ENCODE assay signal across 27 mouse cellular contexts in the genomic region with DNA sequence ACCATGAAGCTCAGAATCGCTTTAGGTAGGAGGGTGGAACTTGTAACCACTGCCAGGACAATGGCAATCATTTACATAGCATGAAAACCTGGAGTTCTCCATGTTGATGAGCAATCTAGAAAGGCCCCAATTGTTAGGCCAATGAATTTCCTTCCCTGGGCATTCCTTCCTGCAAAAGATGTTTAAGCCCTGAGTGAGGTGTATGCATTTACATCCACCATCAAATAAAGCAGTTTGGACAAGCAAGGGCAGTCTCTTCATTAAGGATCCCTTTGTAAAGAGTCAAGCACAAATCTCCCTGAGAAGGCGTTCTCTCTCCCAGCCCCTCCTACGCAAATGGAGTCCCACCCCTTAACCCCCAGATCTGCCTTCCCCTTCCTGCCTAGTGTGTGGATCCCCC. TPM values are rescaled to one million over a fixed set of nuclear protein-coding genes. Genes with fewer than 3 reads are reported as not detected.
A peak's percentile ranks its signal among the peaks of the same experiment; 100 is the strongest.
DNase-seq lines count a peak whose midpoint lies in the region; ATAC-seq and TF ChIP-seq lines count a peak whose summit lies in the region.
"Had no signal": no experiment of that assay in that cellular context is flagged by ENCODE, and none has a peak within 500 bp of the region (broad histone marks: within the 10 kb centered on the region; RNA-seq: fewer than 3 reads in every experiment).

No protein-coding gene starts in this region.

- H3K4me2 ChIP-seq in midbrain, embryonic 11.5 days, result no peak overlapping the region
- H3K4me2 ChIP-seq: embryonic facial prominence, embryonic 12.5 days; forebrain, embryonic 13.5 days; forebrain, embryonic 15.5 days had no signal

- no peaks in the 10 kb centered on the region for H3K9me3 ChIP-seq in ES-Bruce4 (replicated peaks; ENCODE audit: control insufficient read depth, insufficient read depth, low read length, poor library complexity, severe bottlenecking)
- no peaks in the 10 kb centered on the region for H3K9me3 ChIP-seq in ES-E14 (ENCODE audit: control insufficient read depth, insufficient read depth, low read depth, low read length)
- no peaks in the 10 kb centered on the region for H3K9me3 ChIP-seq in midbrain, embryonic 11.5 days (ENCODE audit: control insufficient read depth, low read length)
- H3K9me3 ChIP-seq: embryonic facial prominence, embryonic 10.5 days; embryonic facial prominence, embryonic 12.5 days; forebrain, embryonic 13.5 days; forebrain, embryonic 15.5 days had no signal

- WGBS in midbrain, embryonic 11.5 days, result 79% methylated on average over 3 of the region's 3 CpGs

- no peaks in the 10 kb centered on the region for H3K27me3 ChIP-seq in ES-Bruce4 (ENCODE audit: control insufficient read depth, insufficient read depth, low read length, poor library complexity, severe bottlenecking)
- no peaks in the 10 kb centered on the region for H3K27me3 ChIP-seq in midbrain, embryonic 11.5 days (ENCODE audit: control insufficient read depth, insufficient read depth, low read length)
- H3K27me3 ChIP-seq: embryonic facial prominence, embryonic 12.5 days; forebrain, embryonic 13.5 days; forebrain, embryonic 15.5 days had no signal

- TF ChIP-seq EP300 in ES-Bruce4 (IDR thresholded peaks at IDR 0.05; ENCODE audit: insufficient read depth, low read depth, low read length), result no peak

- no peak overlapping the region for H3K9ac ChIP-seq in ES-Bruce4 (ENCODE audit: low read depth, poor library complexity, severe bottlenecking)
- H3K9ac ChIP-seq in ES-E14 (ENCODE audit: insufficient read depth, low read depth, low read length, poor library complexity, severe bottlenecking), result no peak overlapping the region
- no peak overlapping the region for H3K9ac ChIP-seq in midbrain, embryonic 11.5 days (ENCODE audit: low read length)
- H3K9ac ChIP-seq: embryonic facial prominence, embryonic 12.5 days; forebrain, embryonic 13.5 days; forebrain, embryonic 15.5 days; forebrain, postnatal 0 days had no signal

- peak; percentile 38 for DNase-seq in ES-E14 (ENCODE audit: low read depth, low spot score)
- peak; percentile 5 for DNase-seq in WW6 (ENCODE audit: low read depth, low spot score)
- no peak for DNase-seq in thymus, postnatal 36 days
- DNase-seq in layer of hippocampus, adult 9-11 months, result no peak
- DNase-seq in midbrain, embryonic 11.5 days (ENCODE audit: low spot score, missing footprints), result no peak
- no peak for DNase-seq in gastrocnemius, adult 8-10 months (ENCODE audit: low spot score in 2 of 2)
- DNase-seq: adrenal gland, adult 8-10 months; adrenal gland, postnatal 14 days; adrenal gland, postnatal 36 days; cerebellum, adult 11-12 months; cerebellum, adult 2 months; cerebellum, adult 9-10 months; cerebellum, postnatal 10 days; cerebellum, postnatal 25 days; forebrain, postnatal 0 days had no signal

- TF ChIP-seq CTCF in ES-Bruce4 (IDR thresholded peaks at IDR 0.05; ENCODE audit: low read depth, low read length), result no peak

- no peak for TF ChIP-seq POLR2A in ES-Bruce4 (IDR thresholded peaks at IDR 0.05; ENCODE audit: insufficient read depth, low read length)

- in situ Hi-C loops in ES-E14 (cut with MboI; ENCODE audit: low sequenced_read_pairs in 2 of 2, unreplicated experiment in 2 of 2), result no loop called here

- no peaks in the 10 kb centered on the region for H3K36me3 ChIP-seq in ES-Bruce4 (ENCODE audit: control insufficient read depth, insufficient read depth, low read length, poor library complexity, severe bottlenecking)
- no peaks in the 10 kb centered on the region for H3K36me3 ChIP-seq in ES-E14 (ENCODE audit: control insufficient read depth, insufficient read depth, low read length, poor library complexity, severe bottlenecking)
- H3K36me3 ChIP-seq in midbrain, embryonic 11.5 days (ENCODE audit: control insufficient read depth, insufficient read depth, low read length), result no peaks in the 10 kb centered on the region
- H3K36me3 ChIP-seq: embryonic facial prominence, embryonic 10.5 days; embryonic facial prominence, embryonic 12.5 days; forebrain, embryonic 15.5 days had no signal

- H3K4me3 ChIP-seq in ES-Bruce4 (ENCODE audit: low read depth, low read length) (no peak overlapping the region), ES-E14 (ENCODE audit: insufficient read depth in 1 of 2, low read depth in 1 of 2, low read length in 2 of 2, poor library complexity in 1 of 2, severe bottlenecking in 1 of 2) (peak overlapping the region in 1 of 2 experiments; percentile 17; a peak in 1 of 4 replicates)
- H3K4me3 ChIP-seq in midbrain, embryonic 11.5 days (ENCODE audit: low read depth, low read length), result no peak overlapping the region
- H3K4me3 ChIP-seq: embryonic facial prominence, embryonic 10.5 days; embryonic facial prominence, embryonic 12.5 days; forebrain, embryonic 13.5 days; forebrain, embryonic 15.5 days had no signal

- H3K27ac ChIP-seq in ES-Bruce4 (ENCODE audit: insufficient read depth, low read length) (peak overlapping the region; percentile 57; the same call in 1 of the 2 replicates), ES-E14 (ENCODE audit: insufficient read depth, low read depth, low read length, poor library complexity, severe bottlenecking) (peak overlapping the region; percentile 53; the same call in 1 of the 2 replicates)
- H3K27ac ChIP-seq in midbrain, embryonic 11.5 days (ENCODE audit: low read depth, low read length), result no peak overlapping the region
- H3K27ac ChIP-seq: embryonic facial prominence, embryonic 10.5 days; embryonic facial prominence, embryonic 12.5 days; forebrain, embryonic 13.5 days; forebrain, embryonic 15.5 days had no signal

- no peak for ATAC-seq in midbrain, embryonic 11.5 days (ENCODE audit: low FRiP score)
- ATAC-seq: activated CD4-positive, CD25-positive, alpha-beta regulatory T cell, adult 4 months; forebrain, embryonic 13.5 days; forebrain, embryonic 15.5 days; forebrain, postnatal 0 days had no signal

- H3K4me1 ChIP-seq in ES-Bruce4 (ENCODE audit: control insufficient read depth, insufficient read depth, low read length) (no peaks in the 10 kb centered on the region), ES-E14 (ENCODE audit: control insufficient read depth in 2 of 2, insufficient read depth in 2 of 2, low read length in 2 of 2, poor library complexity in 1 of 2) (peaks cover 0 to 6% of the 10 kb centered on the region in 2 experiments; a peak in 3 of 4 replicates)
- H3K4me1 ChIP-seq in midbrain, embryonic 11.5 days (ENCODE audit: control insufficient read depth, insufficient read depth, low read length), result no peaks in the 10 kb centered on the region
- H3K4me1 ChIP-seq: embryonic facial prominence, embryonic 10.5 days; embryonic facial prominence, embryonic 12.5 days; forebrain, embryonic 13.5 days; forebrain, embryonic 15.5 days had no signal

TF ChIP-seq in ES-E14, 5 proteins besides CTCF, POLR2A, EP300 and RAD21:
- TF ChIP-seq ZC3H11A (IDR thresholded peaks at IDR 0.05; ENCODE audit: borderline replicate concordance, low read depth, low read length) (no peak), HCFC1 (IDR thresholded peaks at IDR 0.05; ENCODE audit: borderline replicate concordance, insufficient read depth, low read length) (no peak), CHD2 (IDR thresholded peaks at IDR 0.05; ENCODE audit: low read depth, low read length) (no peak), MAFK (IDR thresholded peaks at IDR 0.05; ENCODE audit: insufficient read depth, low read depth, low read length) (no peak), ZNF384 (IDR thresholded peaks at IDR 0.05; ENCODE audit: low read depth, low read length) (no peak)

RNA-seq across cellular contexts. Expression of a gene that starts 46.0 kb away (rescaled TPM):
- not detected in 2 replicates for polyA plus RNA-seq in ES-Bruce4 (2011; ENCODE audit: insufficient read depth, insufficient read length, low read depth, missing spikeins)
- total RNA-seq in ES-E14 (2012; rRNA removed), result 1.6 TPM in 1 of 2 replicates, not detected in the other
- not detected in 2 replicates for polyA plus RNA-seq in midbrain, embryonic 11.5 days (2014; fragmentation: Nextera tagmentation; extraction: Ambion mirVana)
- total RNA-seq in gastrocnemius, adult 8-10 months (2022), result not detected
- total RNA-seq: adrenal gland, adult 18-20 months; adrenal gland, postnatal 14 days; adrenal gland, postnatal 36 days; forebrain, postnatal 0 days had no signal
- polyA plus RNA-seq: activated CD4-positive, CD25-positive, alpha-beta regulatory T cell, adult 4 months; embryonic facial prominence, embryonic 10.5 days; embryonic facial prominence, embryonic 12.5 days; forebrain, embryonic 11.5 days; forebrain, postnatal 0 days had no signal

RNA-seq across cellular contexts. Expression of a gene that starts 53.1 kb away (rescaled TPM):
- not detected in 2 replicates for polyA plus RNA-seq in ES-Bruce4 (2011; ENCODE audit: insufficient read depth, insufficient read length, low read depth, missing spikeins)
- total RNA-seq in ES-E14 (2012; rRNA removed), result 0.16 and 0.18 TPM in 2 replicates
- polyA plus RNA-seq in midbrain, embryonic 11.5 days (2014; fragmentation: Nextera tagmentation; extraction: Ambion mirVana), result 0.14 TPM in 1 of 2 replicates, not detected in the other
- not detected for total RNA-seq in gastrocnemius, adult 8-10 months (2022)
- total RNA-seq: adrenal gland, adult 18-20 months; adrenal gland, adult 8-10 months; adrenal gland, postnatal 14 days; adrenal gland, postnatal 36 days; forebrain, postnatal 0 days; MEL had no signal
- polyA plus RNA-seq: activated CD4-positive, CD25-positive, alpha-beta regulatory T cell, adult 4 months; C2C12; cerebellum, adult 2 months; cortical plate, adult 2 months; embryonic facial prominence, embryonic 10.5 days; embryonic facial prominence, embryonic 12.5 days; embryonic facial prominence, embryonic 14.5 days; forebrain, embryonic 13.5 days; forebrain, embryonic 15.5 days; forebrain, postnatal 0 days had no signal

Comparison
In these comparisons a context has a peak if more than half of its experiments do, and no peak if none do; other contexts are left out.
1. DNase-seq: peak in ES-E14 (single experiment) and WW6 (single experiment); none in thymus, postnatal 36 days (0 of 2), layer of hippocampus, adult 9-11 months (single experiment), midbrain, embryonic 11.5 days (single experiment) and gastrocnemius, adult 8-10 months (0 of 2).